8 mouse cellular contexts compared by ENCODE assay signal in genomic region chr12:77638266-77638665, GRCm38 (mm10).
DNase-seq lines count a peak whose midpoint lies in the region; ATAC-seq and TF ChIP-seq lines count a peak whose summit lies in the region.

No protein-coding gene starts in this region.

- no peaks in the 10 kb centered on the region for H3K9me3 ChIP-seq in heart, embryonic 13.5 days
- H3K9me3 ChIP-seq in kidney, embryonic 14.5 days (ENCODE audit: control insufficient read depth, low read length): no peaks in the 10 kb centered on the region
- H3K9me3 ChIP-seq in intestine, postnatal 0 days (ENCODE audit: control insufficient read depth): no peaks in the 10 kb centered on the region

- H3K27me3 ChIP-seq in heart, embryonic 13.5 days (replicated peaks): peaks cover 18% of the 10 kb centered on the region
- H3K27me3 ChIP-seq in kidney, embryonic 14.5 days (ENCODE audit: control insufficient read depth, insufficient read depth, low read length): peaks cover 8% of the 10 kb centered on the region
- no peaks in the 10 kb centered on the region for H3K27me3 ChIP-seq in intestine, postnatal 0 days (replicated peaks; ENCODE audit: control insufficient read depth, insufficient read depth, low read length)

- TF ChIP-seq CTCF in intestine, postnatal 0 days (IDR thresholded peaks at IDR 0.05; ENCODE audit: low read depth): no peak

- H3K4me1 ChIP-seq in heart, embryonic 13.5 days: peaks cover 18% of the 10 kb centered on the region
- peaks cover 11% of the 10 kb centered on the region for H3K4me1 ChIP-seq in kidney, embryonic 14.5 days (ENCODE audit: control insufficient read depth, insufficient read depth, low read length)
- H3K4me1 ChIP-seq in intestine, postnatal 0 days (replicated peaks; ENCODE audit: control insufficient read depth, insufficient read depth, low read length): no peaks in the 10 kb centered on the region

- peak overlapping the region; percentile 59; the same call in 1 of the 2 replicates for H3K27ac ChIP-seq in heart, embryonic 13.5 days (replicated peaks)
- no peak overlapping the region for H3K27ac ChIP-seq in kidney, embryonic 14.5 days (ENCODE audit: low read depth, low read length)
- H3K27ac ChIP-seq in intestine, postnatal 0 days (ENCODE audit: low read depth, low read length): no peak overlapping the region

- H3K4me2 ChIP-seq in heart, embryonic 13.5 days: peak overlapping the region; percentile 24; the same call in 1 of the 2 replicates
- no peak overlapping the region for H3K4me2 ChIP-seq in kidney, embryonic 14.5 days (replicated peaks; ENCODE audit: low read depth, low read length)
- H3K4me2 ChIP-seq in intestine, postnatal 0 days (replicated peaks; ENCODE audit: low read depth): no peak overlapping the region

- H3K9ac ChIP-seq in heart, embryonic 13.5 days: no peak overlapping the region
- H3K9ac ChIP-seq in kidney, embryonic 14.5 days (ENCODE audit: low read depth, low read length): no peak overlapping the region
- H3K9ac ChIP-seq in intestine, postnatal 0 days (ENCODE audit: low read depth, low read length): no peak overlapping the region

- DNase-seq in heart, adult 11 months: no peak
- peak; percentile 11 for DNase-seq in NIH3T3 (ENCODE audit: low read depth)
- DNase-seq in cerebellum, postnatal 10 days: peak; percentile 87 to 91
- peak; percentile 27 for DNase-seq in telencephalon, adult 2 months (ENCODE audit: low read depth, low spot score)
- no peak for DNase-seq in yolk sac, embryonic 10.5 days (ENCODE audit: low spot score)

- no peaks in the 10 kb centered on the region for H3K36me3 ChIP-seq in heart, embryonic 13.5 days
- no peaks in the 10 kb centered on the region for H3K36me3 ChIP-seq in kidney, embryonic 14.5 days (ENCODE audit: control insufficient read depth, insufficient read depth, low read length)
- no peaks in the 10 kb centered on the region for H3K36me3 ChIP-seq in intestine, postnatal 0 days (ENCODE audit: control insufficient read depth, insufficient read depth)

- no peak overlapping the region for H3K4me3 ChIP-seq in heart, embryonic 13.5 days
- no peak overlapping the region for H3K4me3 ChIP-seq in kidney, embryonic 14.5 days (ENCODE audit: low read length)
- H3K4me3 ChIP-seq in intestine, postnatal 0 days (ENCODE audit: low read depth, low read length): no peak overlapping the region

- 26% methylated on average over 7 of the region's 7 CpGs for WGBS in heart, embryonic 13.5 days
- 24% methylated on average over 7 of the region's 7 CpGs for WGBS in kidney, embryonic 14.5 days
- WGBS in intestine, postnatal 0 days: 69% methylated on average over 7 of the region's 7 CpGs

- ATAC-seq in heart, embryonic 13.5 days (ENCODE audit: extremely low read depth, insufficient number of reproducible peaks, low FRiP score, low TSS enrichment): no peak
- peak; percentile 93 for ATAC-seq in kidney, embryonic 14.5 days (ENCODE audit: low FRiP score, low TSS enrichment)
- ATAC-seq in intestine, postnatal 0 days: no peak

Comparison
In these comparisons a context has a peak if more than half of its experiments do, and no peak if none do; other contexts are left out.
1. DNase-seq: peak in NIH3T3 (single experiment), cerebellum, postnatal 10 days (2 of 2) and telencephalon, adult 2 months (single experiment); none in heart, adult 11 months (single experiment) and yolk sac, embryonic 10.5 days (single experiment).